Mouse (Mus musculus) heart, postnatal 4 days (tissue): Measurements from ENCODE around the gene Mfap1b. TPM values are rescaled to one million over a fixed set of nuclear protein-coding genes. Genes with fewer than 3 reads are reported as not detected.

ENCODE experiments used
- DNase-seq: peaks from one replicate; pipeline ENCODE4 v3.0.0; 2021
- microRNA-seq, 2 experiments: library from miRNA; unstranded; fragments of <30 nt; microRNA quantifications; one replicate each; pipeline ENCODE4 v1.2.0; 2021 to 2022
- total RNA-seq, 2 experiments: library from RNA; stranded (reverse); gene quantifications; 2 replicates each; pipeline ENCODE4 v1.2.3; 2021

Mfap1b gene
- total RNA-seq, 2 experiments from 2014 or later: 21.6 to 24.5 TPM

DNA sequence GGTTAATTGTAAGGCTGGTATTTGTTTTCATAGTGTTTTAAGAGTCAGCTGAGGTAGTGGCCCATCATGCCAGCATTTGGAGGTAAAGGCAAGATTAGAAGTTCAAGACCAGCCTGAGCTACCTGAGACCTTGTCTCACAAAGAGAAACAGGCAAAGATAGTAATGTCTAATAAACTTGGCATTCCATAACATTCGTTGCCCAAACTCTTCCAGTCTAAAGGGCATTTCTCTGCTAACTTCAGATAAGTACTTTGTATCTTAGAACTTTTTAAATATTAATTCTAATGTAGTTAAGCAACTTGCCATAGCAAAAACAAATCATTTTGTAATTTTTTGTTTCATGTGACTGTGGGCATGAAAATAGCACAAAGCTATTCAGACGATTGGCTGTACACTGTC is 50.7 kb downstream of the Mfap1b start:
- no peak for DNase-seq

DNA sequence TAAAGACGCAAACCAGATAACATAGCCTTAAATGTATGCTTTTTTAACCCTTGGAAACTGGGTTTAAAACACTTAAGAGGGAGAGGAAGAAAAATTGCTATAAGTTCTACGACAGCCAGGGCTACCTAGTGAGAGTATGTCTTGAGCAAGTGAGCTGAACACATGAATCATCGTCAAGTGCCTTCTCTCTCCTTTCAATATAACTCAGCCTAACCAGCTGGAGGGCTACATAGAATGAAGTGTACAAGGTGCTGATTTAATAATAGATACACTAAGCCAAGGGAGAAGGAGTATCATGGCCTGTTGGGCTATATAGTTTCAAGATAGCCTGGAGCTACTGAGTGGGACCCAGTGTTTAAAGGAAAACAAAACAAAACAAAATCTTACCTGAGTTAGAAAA is 55.4 kb downstream of the Mfap1b start:
- DNase-seq: no peak

DNA sequence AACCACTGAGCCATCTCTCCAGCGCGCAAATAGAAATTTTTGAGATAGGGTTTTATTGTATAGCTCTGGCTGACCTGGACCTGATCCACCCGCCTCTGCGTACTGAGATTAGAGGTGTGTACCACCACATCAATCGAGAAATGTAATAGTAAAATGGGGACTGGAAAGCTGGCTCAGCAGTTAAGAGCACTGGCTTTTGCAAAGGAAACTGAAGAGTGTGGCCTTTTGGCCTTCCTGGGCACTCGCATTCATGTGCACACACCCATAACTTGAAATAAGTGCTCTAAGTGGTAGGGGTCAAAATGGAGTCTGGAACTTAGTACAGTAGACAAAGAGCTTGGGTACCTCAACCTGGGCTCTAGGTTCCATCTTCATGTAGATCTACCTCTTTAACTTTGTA is 57.5 kb downstream of the Mfap1b start:
- DNase-seq: no peak

DNA sequence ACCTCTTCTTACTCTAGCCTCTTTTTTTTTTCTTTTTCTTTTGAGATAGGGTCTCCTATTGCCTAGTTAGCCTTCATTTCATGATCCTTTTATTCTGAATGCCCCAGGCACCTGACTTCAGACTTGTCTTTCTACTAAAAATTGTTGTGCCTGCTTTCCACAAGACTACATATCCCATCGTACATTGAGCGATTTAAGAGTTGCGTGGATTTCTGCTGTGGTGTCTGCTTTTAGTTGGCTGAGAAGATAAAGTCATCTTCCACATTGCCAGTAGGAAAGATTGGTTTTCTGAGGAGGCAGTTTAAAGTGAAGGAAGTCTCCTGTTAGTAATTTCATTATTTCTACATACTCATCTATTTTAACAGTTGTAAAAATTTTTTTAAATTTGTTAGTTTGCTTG is 58.3 kb downstream of the Mfap1b start:
- no peak for DNase-seq

DNA sequence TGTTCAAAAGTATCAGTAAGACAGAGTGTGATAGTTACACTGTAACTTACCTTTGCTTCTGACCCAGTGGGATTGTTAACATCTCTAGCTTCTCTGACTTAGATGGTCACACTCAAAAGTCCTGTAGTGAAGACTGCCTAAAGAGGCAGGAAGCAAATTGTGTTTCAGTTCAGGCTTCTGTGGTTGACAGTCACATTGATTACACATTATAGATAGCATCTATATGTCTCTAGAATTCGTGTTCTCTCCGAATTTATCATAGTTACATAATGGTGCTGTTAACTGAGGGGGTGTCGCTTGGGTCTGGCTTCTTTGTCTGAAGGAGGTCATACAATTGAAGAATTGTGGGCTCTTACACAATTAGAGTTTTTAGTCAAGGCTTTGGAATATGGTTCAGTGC is 58.8 kb downstream of the Mfap1b start:
- DNase-seq: no peak

DNA sequence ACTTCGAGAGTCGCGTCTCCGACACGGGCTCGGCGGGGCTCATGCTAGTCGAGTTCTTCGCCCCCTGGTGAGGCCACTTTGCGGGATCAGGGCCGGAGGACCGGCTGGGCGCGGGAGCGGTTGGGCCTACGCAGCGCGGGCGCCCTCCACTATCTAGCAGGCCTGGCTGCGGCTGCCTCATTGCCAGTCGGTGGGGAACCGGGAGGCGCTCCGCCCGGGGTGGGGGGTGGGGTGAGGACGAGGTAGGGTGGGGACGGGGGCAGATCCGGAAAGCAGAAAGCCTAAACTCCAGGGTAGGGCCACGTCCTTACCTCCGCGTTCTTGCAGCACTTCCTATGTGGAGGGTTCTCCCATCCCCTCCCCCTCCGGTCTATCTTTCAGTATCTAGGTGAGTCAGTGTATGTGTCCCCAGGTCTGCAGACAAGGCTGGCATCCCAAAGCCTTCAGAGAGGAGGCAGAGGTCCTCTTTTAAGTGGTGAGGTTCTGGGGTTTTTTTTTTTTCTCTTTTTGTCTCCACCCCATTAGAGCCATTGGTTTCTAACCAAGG is 59.7 kb downstream of the Mfap1b start:
- DNase-seq: no peak

DNA sequence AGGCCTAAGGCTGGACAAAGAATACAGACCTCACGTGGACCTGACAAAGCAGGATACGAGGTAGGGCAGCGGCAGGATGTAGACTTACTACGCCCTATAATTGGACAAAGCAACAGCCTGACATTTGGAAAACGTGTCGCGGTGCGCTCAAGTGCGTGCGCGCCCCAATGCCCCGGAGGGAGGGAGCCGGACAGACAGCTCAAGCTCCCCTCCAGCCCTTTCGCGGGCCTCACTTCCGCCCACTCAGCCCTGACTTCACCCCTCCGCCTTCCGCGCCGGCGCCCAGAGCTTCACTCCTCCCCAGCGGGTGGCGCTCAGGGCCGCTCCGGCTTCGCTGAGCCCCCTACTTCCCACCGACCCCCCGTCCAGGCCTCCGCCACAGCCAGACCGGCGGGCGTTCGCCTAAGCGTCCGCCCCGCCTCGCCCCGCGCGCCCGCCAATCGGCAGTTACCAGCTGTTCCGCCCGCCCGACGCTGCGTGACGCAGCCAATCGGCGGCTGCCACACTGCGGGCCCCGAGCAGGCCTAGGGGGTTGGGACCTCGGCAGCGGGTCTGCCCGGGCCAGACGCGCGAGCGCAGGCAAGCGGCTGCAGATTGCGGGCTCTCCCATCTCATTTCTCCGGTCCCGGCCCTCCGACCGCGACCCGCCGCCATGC is 60.4 kb downstream of the Mfap1b start, which contains the start of the genes Pdia3 and Catsper2:
Pdia3 (plus strand) TSS at position 389 of the 656 bp plus-strand sequence.
Catsper2 (minus strand) TSS at position 406 of the 656 bp plus-strand sequence.
- peak; percentile 98 for DNase-seq

DNA sequence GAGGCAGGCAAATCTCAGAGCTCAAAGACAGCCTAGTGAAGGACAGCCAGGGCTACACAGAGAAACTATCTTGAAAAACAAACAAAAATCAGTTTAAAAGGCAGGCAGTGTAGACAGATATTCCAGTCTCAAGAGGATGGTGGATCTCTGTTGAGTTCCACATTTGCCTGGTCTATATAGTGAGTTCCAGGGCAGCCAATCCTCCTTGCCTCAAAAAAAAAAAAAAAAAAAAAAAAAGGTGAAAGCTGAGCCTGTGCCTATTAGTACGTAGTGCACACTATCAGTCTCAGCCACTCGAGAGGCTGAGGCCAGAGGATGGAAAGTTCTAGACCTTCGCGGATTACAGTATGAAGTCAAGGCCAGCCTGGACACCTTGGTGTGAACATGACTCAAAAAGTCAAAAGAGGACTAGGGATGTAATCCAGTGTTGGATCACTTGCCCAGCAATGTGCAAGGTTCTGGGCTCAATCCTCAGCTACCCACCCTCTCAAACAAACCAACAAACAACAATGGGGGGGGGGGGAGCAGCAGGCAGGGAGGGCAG is 61.0 kb downstream of the Mfap1b start:
- DNase-seq: no peak

Small RNA genes within 50 kb of the gene (microRNA-seq; reads per million reads assigned to microRNA genes)
- 0 to 0.35 reads per million in 2 experiments for gene Gm22953

Other genes starting within 250 kb of the Mfap1b start
- 10 to 100 TPM; 66.8 to 67.9 TPM for gene Trp53bp1, start 202.7 kb downstream of the Mfap1b start, total RNA-seq
- gene Map1a, start 184.5 kb downstream of the Mfap1b start, total RNA-seq: 10 to 100 TPM; 16.5 to 18.2 TPM
- gene Ppip5k1, start 118.7 kb downstream of the Mfap1b start, total RNA-seq: 10 to 100 TPM; 22.4 to 22.8 TPM
- 1 to 10 TPM; 1.1 to 2.9 TPM for gene Ckmt1, start 116.4 kb downstream of the Mfap1b start, total RNA-seq
- not detected for gene Strc, start 86.9 kb downstream of the Mfap1b start, total RNA-seq
- gene Pdia3, start 60.3 kb downstream of the Mfap1b start, total RNA-seq: 100 to 1,000 TPM; 200 to 203 TPM
- gene Catsper2, start 60.3 kb downstream of the Mfap1b start, total RNA-seq: 1 to 10 TPM; 3.3 to 3.7 TPM
- gene Ell3, start 29.8 kb downstream of the Mfap1b start, total RNA-seq: under 1 TPM in 1 of 2 experiments, not detected in 1; 0.31 TPM
- gene Serf2, start 24.9 kb downstream of the Mfap1b start, total RNA-seq: 100 to 1,000 TPM; 350 to 387 TPM
- 10 to 100 TPM; 23.4 to 26.1 TPM for gene Hypk, start 20.8 kb downstream of the Mfap1b start, total RNA-seq
- gene Serinc4, start 17.3 kb downstream of the Mfap1b start, total RNA-seq: under 1 TPM; 0.16 to 0.19 TPM
- 10 to 100 TPM; 25.2 to 27.4 TPM for gene Mfap1a, start 32.6 kb upstream of the Mfap1b start, total RNA-seq
- 10 to 100 TPM; 11.1 to 12.9 TPM for gene Wdr76, start 32.7 kb upstream of the Mfap1b start, total RNA-seq